Mouse (Mus musculus) common myeloid progenitor, adult 5-6 weeks (primary cell): Measurements from ENCODE around the gene Scrn3. TPM values are rescaled to one million over a fixed set of nuclear protein-coding genes. Genes with fewer than 3 reads are reported as not detected.

Experiments
- ATAC-seq: replicated peaks from 2 replicates; pipeline ENCODE4 v1.8.0; 2016; ENCODE audit warnings: low read depth, mild to moderate bottlenecking, moderate TSS enrichment, inconsistent platforms; ENCODE audit not compliant: poor library complexity, severe bottlenecking
- total RNA-seq: library from RNA; stranded (forward); fragments of 200-1000, 187-1606 nt; gene quantifications from 2 replicates; pipeline ENCODE4 v1.2.3, GENCODE M21; 2017

Scrn3 gene
- total RNA-seq: 22.2 and 25.1 TPM in 2 replicates

DNA sequence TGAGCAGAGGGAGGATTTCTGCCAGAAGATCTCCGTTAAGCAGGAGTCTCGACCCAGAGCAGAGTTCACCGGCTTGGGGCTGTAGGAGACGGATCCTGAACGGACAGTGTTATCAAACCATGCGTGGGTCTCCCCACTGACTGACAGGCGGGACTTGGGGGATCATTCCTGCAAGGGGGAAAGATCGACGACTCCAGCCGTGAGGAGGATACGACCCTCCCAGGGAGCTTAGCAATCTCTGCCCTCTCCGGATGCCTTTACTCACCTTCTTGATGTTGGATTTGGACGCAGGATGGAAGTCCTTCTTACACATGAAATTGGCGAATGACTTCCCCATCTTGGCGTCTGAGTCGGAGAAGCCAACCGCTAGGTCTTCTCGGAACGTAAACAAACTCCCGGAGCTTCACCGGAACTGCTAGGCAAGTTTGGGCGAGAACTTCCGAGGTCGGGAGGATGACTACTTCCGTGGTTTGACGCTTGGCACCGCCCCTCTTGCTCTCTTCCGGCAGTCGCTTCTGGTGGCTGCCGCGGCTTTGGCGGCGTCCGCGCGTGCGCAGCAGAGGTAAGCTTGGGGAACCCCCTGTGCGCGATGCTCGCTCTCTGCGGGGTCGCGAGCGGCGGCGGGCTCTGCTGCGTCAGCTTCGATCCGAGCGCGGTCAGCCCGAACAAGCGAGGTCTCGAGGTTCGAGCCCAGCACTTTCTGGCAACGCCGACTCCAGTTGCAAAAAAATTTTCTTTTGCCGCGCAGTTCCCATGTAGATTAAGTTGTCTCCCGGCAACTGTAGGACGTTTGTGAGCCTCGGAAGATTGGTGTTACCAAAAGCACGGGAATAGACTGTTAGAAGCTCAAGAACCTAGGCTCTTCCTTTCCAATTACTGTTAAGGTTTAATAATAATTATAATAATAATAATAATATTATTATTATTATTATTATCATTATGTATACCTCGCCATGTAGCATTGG, at the start of gene Scrn3, which contains the start of gene Cir1:
Gene Scrn3 (plus strand): TSS at position 450 of the 965 bp plus-strand sequence.
Gene Cir1 (minus strand): TSS at position 550 of the 965 bp plus-strand sequence.
- ATAC-seq: peak; percentile 98

DNA sequence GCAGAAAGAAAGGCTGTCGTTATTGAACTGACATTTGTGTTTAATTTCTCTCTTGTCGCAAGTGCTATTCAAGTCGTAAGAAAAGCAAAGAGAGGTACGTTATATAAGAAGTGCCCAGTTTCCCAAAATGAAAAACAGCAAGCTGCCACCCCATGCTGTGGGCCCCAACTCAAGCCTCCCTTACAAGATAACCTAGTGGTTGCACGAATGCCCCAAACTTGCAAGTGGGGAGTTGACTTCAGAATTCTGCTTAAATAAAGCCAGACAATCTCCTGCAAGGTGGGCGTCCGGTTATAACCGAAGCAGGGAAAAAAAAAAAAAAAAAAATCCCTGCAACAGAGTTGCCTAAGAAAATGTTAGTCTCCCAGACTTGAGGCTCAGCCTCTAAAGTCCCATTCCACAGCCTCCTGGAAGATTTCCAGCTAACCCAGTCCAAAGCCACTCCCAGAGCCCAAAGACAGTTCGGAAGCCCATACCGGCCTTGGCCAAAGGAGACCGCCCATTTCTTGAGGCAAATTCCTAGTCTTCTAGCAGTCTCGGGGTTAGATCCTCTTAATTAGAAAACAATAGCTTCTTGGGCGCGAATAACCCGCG, 49.1 kb upstream of the Scrn3 start:
- ATAC-seq: no peak

DNA sequence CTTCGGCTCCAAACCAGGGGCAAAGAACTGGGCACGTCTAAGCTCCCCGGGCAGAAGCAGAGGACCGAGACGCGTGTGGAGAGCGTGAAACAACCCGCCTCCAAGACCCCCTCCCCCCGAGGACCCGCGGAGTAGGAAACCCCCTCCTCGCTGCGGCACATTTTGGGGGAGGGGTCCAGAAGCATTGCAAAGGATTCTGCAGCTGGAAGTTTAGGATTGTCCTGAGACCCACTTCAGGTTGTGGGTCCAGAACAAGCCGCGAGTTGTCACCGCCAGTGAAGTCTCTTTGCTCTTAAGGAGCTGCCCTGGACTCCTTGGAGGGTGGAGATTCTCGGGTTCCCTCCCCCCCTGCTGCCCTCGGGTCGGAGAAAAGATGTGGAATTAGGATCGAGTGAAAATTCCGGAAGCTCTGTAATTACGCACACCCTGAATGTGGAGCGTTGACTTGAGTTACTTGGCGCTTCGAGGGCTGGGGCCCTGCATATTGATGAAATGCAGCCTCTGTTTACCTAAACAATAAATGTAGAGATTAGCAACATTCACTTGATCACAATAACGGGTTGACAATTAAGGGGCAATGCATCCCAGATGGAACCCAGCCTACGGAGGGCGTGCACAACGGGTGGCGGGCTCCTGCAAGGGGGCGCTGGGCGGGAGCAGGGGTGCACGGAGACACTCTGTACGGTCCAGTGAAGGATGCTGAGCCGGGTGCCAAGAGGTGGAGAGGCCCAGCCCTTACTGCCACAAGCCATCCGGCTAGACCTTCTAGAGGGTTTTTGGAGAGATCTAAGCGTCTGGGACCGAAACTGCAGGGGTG, 48.4 kb upstream of the Scrn3 start:
- 0 out of 2 replicates have a peak, but pooled peaks have one; percentile 30 for ATAC-seq

DNA sequence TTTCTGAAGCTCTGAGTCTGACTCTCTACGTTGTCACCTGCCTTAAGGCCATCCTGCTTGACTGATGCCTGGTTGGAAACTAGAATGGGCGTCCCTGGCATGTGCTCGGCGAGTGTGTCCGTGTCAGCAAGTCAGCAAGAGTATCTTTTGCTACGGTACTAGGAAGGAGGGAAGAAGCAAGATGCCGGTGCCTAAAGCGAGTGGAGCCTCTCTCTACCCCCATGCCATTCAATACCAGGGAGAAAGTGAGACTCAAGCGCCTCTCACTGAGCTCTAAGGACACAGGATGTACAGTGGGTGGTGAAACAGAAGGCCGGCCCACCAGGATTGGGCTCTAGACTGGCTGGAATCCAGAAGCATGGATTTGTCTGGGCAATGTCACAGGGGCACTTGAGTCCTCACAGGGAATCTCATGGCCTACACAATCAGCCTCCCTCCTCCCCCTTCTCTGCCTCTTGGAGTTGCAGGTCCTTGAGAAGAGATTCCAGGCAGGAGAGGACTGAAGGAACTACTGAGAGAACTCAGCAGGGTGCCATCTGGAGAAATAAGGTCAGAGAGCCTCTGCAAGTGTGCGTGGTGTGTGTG, 47.7 kb upstream of the Scrn3 start:
- no peak for ATAC-seq

DNA sequence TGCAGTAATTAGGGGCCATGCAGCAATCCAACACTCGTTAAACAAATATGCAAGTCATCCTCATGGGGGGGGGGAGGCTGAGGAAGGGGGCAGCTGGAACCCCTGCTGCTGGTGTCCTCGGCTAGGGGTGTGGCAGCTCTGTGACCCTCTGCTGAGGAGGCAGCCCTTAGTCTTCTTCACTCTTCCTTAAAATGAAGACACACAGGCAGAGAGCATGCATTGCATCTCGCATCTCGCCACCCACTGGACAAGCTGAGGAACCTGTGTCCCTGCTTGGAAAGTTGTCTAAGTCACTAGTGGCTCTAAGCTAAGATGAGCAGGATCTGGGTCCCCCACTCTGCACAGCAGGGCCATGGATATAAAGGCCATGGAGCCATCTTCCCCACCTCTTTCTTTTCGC, 46.4 kb upstream of the Scrn3 start:
- peak; percentile 37; the same call in 1 of the 2 replicates for ATAC-seq

DNA sequence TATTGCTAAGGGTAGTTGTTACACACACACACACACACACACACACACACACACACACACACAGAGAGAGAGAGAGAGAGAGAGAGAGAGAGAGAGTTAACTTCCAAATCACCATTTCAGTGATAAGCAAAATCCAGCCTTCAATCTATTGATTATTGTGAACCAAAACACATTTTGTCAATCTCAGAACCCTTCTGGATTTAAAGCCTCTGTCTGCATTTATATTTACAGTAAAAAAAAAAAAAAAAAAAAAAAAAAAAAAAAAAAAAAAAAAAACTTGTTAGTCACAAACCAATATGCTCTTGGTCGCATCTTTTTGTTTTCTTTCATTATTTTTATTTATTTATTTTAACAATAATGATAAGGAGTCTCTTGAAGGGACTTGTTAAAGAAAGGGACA, 45.8 kb upstream of the Scrn3 start:
- no peak for ATAC-seq

DNA sequence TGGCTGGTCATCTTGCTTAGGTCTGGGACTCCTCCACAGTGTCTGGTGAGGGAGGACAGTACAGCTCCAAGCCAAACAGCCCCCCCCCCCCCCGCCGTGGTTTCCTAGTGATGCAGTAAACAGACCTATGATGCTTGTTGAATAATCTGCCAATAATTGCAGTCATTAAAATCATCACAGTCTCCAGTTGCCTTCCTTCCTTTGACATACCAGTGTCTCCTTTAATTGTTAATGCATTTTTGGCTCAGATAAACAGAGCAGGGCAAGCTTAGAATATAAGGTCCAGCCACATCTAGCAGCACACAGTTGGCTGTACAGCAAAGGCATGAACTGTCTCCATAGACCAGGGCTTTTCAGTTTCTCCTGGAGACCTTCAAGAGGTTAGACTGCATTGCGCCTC, 45.2 kb upstream of the Scrn3 start:
- ATAC-seq: no peak

DNA sequence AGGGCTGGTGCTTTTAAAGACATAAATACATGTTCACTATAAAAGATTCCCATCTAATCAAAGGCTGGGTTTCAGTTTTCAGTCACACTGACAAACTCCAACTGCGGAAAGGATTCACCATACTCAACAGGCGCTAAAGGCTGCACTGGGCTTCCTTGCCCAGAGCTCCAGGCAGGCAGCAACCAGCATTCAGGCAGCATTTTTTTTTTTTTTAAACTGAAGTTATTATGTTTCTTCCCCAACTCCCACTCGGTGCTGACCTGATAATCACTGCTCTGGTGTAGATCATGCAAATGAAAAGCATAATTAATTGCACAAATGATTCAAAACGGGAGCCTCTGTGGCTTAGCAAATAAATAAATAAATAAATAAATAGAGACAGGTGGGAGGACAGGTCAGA, 44.6 kb upstream of the Scrn3 start:
- no peak for ATAC-seq

DNA sequence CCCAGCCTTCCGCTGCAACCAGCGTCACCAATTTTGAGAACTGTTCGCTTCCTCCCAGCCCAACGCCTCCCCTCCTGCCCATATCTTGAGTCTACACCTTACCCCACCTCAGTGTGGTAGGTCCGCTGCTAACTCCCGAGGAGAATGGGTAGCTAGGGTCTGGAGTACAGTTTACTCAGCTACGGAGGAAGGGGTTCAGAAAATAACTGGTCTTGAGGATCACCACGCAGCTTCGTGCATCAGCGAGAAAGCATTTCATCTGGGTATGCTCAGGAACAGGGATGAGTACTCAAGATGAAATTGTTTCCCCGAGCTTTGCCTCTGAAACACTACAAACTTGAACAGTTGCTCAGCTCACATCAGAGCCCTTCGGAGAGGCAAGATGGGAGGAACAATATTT, 44.1 kb upstream of the Scrn3 start:
- ATAC-seq: no peak

DNA sequence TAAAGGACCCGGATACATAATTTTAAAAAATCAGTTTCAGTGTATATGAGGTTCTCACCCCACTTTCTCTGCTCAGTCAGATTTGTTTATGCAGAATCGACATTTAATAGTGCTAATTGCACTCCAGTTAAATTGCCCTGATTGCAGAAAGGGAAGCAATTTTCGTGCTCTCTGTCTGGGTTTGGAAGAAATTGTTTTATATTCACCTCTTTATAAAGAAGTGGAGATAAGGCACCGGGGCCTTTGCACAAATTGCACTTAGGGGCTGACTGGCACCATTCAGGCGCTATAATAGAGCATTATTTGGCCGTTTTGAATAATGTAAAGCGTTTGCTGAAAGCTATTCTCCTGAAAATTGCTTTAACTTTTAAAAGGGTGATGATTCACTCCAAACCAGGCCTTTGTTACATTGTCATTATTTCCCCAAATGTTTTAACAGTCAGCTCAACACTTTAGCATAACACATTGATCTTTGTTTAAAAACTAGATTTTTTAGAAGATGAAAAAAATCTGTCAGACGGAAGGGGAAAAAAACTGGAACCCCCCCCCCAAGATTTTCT, 43.5 kb upstream of the Scrn3 start:
- no peak for ATAC-seq

DNA sequence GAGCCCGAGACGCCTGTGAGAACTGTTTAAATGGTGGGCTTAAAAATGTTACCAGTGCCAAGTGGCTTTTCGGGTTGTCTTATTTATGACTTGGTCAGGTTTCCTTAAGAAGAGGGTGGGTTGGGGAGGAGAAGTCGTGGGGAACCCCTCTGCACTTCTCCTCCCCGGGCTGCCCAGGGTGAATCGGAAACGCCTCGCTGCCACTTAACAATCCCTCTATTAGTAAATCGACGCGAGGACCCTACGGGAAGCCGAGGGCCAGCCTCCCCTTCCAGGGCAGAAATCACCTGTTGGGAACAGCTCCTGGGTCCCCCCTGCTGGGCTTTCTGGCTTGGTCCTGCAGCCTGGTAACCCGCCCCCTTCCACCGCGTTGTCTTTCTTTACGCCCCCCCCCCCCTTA, 42.7 kb upstream of the Scrn3 start:
- ATAC-seq: no peak

DNA sequence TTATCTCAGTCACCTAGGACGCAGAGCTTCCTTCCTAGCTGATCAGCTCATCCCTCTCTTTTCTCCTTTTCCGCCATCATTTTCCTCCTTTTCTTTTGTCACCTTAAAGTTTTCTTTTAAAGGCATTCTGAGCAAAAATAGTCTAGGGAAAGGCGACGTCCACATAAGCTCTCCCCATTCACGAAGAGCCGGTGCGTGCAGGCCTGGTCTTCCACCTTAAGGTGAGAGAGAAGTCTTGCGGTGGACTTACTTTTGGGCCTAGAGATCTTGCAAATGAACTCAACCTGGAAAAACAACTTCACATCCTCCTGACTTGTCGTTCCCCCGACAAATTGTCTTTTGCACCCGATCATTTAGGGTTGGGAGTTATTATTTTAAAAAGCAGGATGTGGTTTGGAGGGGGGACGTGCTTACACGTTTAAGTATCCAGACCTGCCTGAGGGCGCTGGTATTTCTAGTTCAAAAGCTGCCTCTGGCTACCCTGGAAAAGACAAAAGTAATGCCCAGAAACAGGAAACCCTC, 42.3 kb upstream of the Scrn3 start:
- ATAC-seq: no peak

DNA sequence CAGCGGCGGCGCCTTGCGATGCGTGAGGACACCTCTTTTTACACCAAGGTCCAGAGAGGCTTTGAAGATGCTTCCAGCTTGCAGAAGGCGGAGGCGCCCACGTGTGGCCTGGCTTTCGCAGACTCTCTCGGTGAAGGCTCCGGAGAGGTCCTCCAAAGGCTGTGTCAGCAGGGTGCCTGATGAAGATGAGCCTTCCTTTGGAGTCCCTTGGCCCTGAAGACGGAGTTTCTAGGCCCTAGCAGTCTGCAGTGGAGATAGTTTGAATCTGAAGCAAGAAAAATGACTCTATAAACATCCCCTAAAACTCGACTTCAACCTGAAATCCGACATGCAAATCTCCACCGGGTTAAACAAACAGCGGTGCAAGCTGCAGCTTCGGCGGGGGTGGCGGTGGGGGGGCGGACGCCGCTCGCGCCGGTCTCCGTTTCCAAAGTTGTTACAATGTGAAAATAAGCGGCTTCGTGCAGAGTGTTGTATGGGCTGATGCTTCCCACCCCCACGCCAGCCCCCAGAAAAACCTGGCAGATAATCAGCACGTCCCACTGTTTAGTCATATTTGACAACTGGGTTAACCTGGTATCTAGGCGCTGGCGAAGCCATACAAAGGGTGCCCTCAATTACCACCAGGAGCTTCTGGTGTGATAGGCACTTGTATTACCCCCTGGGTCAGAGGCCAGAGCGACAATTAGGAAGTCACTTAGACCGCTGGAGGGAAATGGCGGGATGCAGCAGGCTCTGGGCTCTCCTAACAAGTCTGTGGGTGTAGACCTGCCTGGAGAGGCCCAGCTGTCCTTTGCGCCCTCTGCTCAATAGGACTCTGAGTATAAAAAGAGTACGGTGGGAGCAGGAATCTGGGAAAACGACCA, 41.6 kb upstream of the Scrn3 start:
- 0 out of 2 replicates have a peak, but pooled peaks have one; percentile 20 for ATAC-seq

DNA sequence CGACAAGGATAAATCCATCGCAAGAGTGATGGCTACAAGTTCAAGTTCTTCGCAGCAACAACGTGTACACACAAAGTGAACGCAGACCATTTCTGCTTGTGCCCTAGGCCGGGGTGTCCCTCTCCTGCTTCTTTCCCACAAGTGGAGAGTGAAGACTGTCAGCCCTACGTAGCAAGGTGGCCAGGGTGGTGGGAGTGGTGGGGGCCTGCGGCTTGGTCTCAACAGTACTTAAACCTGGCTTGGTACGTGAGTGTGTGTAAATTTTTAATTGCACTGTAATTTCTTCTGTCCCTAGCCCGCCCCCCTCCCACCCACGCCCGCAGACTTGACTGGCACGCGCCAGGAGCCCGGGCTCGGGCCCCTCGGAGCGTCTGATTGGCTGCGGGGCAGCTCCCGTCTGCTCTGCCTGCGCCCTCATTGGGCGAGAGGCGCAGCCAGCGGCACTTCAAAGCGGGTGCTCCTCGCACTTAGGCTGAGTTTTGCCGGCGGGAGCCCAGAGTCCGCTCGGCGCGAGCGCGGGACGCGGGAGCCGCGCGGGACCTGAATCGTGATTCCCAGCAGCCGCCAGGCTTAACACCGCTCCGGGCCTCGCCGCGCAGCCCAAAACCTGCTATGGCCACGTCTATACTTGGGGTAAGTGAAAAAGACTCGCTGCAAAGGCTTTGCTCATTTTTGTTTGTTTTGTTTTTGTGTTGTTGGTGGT, 40.8 kb upstream of the Scrn3 start, which contains the start of gene Sp9:
Gene Sp9 (plus strand): TSS at position 467 of the 703 bp plus-strand sequence.
- ATAC-seq: peak; percentile 29; the same call in 1 of the 2 replicates

DNA sequence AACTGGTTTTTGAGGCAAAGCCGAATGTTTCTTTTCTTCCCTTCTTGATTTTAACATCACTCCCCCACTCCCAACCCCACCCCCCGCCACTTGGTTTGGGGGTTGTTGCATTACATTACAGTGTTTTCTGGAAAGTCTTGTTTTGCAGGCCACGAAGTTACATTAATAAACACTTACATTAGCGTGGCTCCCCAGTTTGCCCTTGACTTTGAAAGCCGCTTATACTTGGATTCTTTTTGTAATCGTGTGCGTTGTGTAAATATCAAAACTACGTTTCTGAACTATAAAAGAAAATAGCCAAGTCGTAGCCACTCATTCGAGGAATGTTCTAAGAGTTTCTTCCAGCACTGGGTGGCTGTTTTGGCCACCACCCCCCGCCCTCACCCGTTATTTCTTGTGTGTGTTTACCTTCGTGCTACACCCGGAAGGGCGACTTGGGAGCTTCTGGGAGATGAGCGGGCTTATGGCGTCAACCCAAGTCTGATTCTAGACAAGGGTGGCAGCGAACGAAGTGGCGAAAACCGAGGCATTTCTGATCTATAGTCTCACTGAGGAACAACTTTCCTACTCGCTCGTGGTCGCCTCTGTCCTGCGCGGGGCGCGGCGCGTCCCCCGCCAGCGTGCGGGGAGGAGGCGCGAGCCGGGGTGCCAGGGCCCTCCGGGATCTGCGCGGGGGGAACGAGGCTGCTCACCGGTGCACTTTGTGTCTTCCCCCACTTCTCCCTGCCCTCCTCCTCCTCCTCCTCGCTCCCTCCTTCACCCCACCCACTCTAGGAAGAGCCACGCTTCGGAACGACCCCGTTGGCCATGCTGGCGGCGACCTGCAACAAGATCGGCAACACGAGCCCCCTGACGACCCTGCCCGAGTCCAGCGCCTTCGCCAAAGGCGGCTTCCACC, 39.8 kb upstream of the Scrn3 start:
- no peak for ATAC-seq

DNA sequence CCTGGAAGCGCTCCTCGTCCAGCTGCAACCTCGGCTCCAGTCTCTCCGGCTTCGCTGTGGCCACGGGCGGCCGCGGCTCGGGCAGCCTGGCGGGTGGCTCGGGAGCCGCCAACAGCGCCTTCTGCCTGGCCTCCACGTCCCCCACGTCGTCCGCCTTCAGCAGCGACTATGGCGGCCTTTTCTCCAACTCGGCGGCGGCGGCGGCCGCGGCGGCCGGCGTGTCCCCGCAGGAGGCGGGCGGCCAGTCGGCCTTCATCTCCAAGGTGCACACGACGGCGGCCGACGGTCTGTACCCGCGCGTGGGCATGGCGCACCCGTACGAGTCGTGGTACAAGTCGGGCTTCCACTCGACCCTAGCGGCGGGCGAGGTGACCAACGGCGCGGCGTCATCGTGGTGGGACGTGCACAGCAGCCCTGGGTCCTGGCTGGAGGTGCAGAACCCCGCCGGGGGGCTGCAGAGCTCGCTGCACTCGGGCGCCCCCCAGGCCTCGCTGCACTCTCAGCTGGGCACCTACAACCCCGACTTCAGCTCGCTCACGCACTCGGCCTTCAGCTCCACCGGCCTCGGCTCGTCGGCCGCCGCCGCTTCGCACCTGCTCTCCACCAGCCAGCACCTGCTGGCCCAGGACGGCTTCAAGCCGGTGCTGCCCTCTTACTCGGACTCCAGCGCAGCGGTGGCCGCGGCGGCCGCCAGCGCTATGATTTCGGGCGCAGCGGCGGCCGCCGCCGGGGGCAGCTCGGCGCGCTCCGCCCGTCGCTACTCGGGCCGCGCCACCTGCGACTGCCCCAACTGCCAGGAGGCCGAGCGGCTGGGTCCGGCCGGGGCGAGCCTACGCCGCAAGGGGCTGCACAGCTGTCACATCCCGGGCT, 38.9 kb upstream of the Scrn3 start:
- no peak for ATAC-seq
